Mouse (Mus musculus): ENCODE measurements around the gene Chmp2b.

Chmp2b gene

GRCm38 (mm10) chr16:65526004-65526403 is 36.5 kb downstream of the Chmp2b start:
- DNase-seq = no peak

GRCm38 (mm10) chr16:65520211-65520610 is 42.3 kb downstream of the Chmp2b start, which contains the start of gene Pou1f1:
Gene Pou1f1 (plus strand): TSS chr16:65520511.
- no peak for DNase-seq

GRCm38 (mm10) chr16:65514223-65514622 is 48.3 kb downstream of the Chmp2b start:
- no peak for DNase-seq

- DNase-seq = peak; percentile 33
These were observed 65.5 kb downstream of the Chmp2b start for GRCm38 (mm10) chr16:65497049-65497448.

- no peak for DNase-seq
These were observed 66.5 kb downstream of the Chmp2b start for GRCm38 (mm10) chr16:65496030-65496429.
